Mouse (Mus musculus): ENCODE measurements around the gene Fgf4.
"Not testable (repeated sequence)": the region's sequence is repeated elsewhere in the genome, so short reads cannot be mapped to it uniquely, and the experiment has no call there.

Gene Fgf4

DNA sequence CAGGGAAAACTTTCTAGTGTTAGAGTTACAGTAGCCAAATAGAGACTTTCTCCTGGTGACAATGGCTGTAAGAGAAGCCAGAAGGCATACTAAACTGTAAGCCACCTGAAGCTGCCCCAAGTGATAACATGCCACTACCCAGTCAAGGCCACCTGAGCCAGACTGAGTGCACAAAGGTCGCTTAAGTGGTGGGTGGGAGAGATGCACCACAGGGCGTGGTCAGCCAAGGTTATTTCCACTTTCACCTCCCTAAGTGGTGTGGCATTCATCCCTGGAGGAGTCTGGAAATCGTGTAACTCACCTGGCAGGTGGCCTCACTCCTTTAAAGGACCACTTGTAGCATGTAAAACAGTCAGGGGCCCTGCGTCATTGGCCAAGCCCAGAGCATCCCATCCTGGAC lies 20.0 kb downstream of the Fgf4 start:
- DNase-seq (ENCODE audit: low spot score) = no peak

DNA sequence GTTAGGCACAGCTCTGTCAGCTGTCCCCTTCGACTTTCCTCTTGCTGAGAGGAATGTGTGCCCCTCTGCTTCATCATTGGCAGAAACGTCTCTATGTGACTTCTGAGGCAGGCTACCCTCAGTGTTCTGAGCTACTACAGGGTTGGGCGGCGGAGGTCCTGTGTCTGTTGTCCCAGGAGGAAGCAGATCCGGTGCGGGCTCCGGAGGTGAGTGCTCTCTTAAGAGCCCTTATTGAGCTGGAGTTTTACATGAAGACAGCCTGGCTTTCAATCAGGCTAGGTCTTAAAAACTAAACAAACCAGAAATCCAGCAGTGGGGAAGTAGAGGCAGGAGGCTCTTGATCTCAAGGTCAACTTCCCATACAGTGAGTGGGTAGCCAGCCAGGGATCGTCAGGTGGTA lies 20.4 kb downstream of the Fgf4 start:
- DNase-seq (ENCODE audit: low spot score) = no peak

DNA sequence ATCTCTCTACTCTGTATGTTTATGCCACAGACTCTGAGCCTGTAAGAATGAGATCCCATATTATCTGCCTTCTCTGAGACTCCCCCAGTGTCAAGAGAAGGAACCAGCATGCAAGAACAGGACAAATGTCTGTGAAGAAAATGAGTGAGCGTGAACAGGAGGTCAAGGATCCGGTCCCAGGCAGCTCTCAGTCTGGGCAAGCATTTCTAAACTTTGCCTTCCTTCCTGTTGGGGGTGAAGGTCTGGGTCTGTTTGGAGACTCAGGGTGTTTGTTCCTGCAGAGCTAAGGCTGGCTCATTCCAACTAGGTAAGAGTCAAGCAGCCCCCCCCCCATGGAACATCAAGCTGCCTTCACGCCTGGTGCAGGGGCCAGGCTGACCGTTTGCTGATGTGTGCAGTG lies 25.3 kb downstream of the Fgf4 start:
- DNase-seq (ENCODE audit: low spot score) = no peak

DNA sequence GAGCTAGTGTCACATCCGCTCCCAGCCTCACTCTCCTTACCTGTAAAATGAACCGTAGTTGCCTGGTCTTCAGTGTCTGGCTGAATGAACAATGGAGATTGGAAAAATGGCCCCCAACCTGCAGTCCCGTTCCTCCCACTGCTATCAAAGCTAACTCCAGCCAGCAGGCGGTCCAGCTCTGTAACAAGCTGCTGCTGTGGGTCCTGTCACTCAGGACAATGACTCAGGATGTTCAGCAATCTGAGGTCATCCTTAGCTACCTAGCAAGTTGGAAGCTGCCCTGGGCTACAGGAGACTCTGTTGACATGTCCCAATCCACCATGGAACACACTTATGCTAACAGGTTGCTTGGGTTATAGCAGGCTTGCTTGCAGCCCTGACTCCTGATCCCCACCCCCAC lies 26.0 kb downstream of the Fgf4 start:
- no peak for DNase-seq (ENCODE audit: low spot score)

DNA sequence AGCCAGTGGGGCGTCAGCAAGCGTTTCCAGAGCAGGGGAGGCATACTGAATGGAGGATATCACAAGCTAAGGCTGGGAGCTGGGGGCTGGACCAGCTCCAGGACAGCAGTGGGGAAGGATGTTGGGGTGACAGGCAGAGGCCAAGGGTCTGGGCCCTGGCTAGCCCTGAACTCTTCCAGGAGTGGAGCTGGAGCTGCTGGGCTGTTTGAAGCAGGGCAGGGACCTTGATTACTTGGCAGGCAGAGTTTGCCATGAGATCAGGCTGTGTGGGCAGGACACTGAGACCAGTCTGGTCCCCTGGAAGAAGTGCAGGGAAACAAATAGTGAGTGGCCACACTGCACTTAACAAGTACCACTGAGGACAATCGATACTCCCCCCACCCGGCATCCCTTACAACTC lies 27.1 kb downstream of the Fgf4 start:
- DNase-seq (ENCODE audit: low spot score) = no peak

DNA sequence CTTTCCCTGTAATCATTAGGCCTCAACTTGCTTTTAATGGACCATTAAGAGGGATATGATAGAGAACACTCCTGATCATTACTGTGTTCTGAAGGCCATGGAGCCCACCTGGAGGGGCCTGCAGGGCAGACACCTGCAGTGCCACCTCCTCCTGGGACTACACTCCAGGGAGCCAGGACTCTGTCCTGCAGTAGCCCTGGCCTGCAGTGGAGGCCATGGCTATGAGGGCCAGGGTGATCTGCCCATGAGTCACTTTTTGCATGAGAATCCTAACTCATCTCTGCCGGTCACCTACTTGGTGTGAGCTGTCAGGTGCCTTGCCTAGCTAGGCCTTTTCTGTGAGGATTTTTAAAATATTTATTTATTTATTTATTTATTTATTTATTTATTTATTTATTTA lies 31.2 kb downstream of the Fgf4 start:
- DNase-seq (ENCODE audit: low spot score) = no peak

DNA sequence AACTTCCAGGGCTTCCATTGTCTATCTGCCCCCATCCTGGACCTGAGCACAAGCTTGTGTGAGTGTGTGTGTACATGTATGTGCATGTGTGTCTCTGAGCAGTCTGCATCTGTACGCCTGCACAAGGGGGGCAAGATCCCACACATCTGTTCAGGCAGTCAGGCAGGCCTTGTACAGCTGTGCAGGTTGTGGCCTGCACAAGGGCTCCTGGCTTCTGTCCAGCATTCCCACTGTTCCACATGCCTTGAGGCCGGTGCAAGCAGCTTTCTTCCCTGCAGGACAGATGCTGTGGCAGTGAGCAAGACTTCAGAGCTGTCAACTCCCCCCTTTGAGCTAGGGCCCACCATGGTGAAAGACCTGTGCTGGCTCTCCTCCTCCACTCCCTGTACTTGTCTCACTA lies 35.9 kb downstream of the Fgf4 start:
- no peak for DNase-seq (ENCODE audit: low spot score)

DNA sequence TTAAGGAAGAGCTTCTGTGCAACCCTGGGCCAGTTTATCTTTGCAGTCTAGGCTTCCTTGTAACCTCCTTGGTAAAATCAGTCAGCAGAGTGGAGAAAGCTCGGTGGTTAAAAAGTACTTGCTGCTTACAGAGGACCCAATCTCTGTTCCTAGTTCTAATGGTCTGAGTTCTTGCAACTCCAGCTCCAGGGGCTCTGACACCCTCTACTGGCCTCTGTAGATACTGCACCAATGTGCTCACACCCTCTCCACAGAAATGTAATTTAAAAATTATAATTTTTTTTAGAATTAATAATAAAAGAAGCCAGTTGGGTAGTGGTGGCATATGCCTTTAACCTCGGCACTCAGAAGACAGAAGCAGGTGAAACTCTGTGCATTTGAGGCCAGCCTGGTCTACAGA lies 40.5 kb downstream of the Fgf4 start:
- DNase-seq (ENCODE audit: low spot score) = no peak

DNA sequence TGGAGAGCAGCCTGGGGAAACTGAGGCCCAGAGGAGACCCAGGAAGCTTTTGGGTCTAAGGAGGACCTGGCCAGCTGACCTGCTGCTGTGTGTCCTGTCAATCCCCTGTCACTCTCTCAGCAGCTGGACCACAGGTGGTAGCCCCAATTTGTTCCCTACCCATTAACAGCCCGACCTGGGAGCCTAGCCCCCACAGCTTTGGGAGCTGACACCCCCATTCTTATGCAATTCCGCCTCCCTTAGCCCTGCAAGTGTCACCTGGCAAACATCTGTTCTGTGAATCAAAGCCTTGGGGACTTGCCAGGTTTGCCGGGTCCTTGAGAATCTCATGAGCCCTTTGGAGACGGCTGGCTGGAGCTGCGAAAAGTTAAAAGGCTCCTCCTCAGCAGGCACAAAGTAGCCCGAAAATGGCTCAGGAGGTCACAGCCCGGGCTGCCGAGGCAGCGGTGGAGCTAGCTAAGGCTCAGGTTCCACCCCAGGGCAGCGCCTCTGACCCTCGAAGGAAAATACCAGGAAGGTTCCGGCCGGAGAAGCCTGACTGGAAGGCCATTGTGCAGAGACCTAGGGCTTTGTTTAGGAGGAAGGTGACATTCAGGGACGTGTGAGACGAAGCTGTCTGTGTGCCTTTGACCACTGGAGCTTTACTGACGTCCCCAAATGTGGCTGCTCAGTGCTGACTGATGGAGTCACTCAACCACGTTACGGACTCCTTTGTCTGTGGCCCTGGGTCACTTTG lies 41.6 kb downstream of the Fgf4 start:
- DNase-seq (ENCODE audit: low spot score) = no peak

DNA sequence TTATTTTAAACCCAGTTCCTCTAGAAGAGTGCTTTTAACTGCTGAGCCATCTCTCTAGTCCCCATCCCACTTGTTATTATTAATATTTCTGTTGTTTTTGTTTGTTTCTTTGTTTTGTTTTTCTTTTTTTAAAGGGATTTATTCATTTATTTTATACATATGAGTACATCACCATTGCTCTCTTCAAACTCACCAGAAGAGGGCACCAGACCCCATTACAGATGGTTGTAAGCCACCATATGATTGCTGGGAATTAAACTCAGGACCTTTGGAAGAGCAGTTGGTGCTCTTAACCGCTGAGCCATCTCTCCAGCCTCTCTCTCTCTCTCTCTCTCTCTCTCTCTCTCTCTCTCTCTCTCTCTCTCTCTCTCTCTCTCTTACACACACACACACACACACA lies 43.5 kb downstream of the Fgf4 start:
- not testable (repeated sequence) for DNase-seq (ENCODE audit: low spot score)

DNA sequence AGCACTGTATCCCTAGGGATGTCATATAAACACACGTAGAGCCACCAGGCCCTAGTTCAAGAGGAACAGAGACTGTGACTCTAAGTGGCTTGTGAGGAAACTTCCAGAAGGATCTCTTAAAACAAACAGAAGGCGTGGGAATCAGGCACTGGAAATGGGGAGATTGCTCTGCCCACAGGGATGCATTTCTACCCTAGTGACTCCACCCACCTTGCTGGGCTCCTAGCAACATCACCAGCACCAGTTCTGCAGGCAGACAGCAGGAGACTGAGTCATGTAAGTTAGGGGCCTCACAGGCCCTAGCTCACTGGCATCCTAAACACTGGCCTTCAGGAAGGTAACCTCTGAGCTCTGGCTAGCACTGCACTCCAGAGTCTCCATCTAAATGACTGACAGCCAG lies 44.7 kb downstream of the Fgf4 start:
- no peak for DNase-seq (ENCODE audit: low spot score)

DNA sequence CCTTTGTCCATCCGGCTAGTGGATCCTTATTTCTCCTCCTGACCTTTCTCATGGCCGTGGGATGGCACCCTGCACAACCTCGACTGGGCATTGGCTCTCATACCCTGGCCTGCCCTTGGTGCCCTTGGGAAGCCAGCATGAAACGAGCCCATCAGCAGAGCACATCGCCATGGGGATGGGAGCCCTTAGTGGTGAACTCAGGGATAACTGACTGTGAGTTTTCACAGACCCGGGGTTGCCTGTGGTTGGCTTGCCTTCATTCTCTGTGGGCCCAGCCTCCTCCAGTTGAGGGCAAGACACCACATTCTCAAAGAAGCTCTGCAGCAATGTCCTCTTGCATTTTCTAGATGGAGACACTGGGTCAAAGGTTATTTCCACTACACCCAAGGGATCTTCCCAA lies 45.2 kb downstream of the Fgf4 start:
- no peak for DNase-seq (ENCODE audit: low spot score)

DNA sequence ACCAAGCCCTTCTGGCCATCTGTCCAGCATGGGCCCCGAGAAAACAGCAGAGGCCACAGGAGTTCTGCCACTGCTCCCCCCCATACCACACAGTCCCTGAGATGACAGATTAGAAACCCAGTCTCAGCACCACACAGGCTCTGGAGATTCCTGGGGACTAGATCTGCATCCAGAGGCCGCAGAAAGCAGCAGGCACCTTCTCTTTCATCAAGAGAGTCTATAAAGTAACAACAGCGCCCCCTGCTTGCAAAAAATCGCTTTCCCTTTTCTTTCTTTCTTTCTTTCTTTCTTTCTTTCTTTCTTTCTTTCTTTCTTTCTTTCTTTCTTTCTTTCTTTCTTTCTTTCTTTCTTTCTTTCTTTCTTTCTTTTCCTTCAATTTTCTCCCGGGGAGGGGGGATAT lies 47.0 kb downstream of the Fgf4 start:
- DNase-seq (ENCODE audit: low spot score) = no peak

DNA sequence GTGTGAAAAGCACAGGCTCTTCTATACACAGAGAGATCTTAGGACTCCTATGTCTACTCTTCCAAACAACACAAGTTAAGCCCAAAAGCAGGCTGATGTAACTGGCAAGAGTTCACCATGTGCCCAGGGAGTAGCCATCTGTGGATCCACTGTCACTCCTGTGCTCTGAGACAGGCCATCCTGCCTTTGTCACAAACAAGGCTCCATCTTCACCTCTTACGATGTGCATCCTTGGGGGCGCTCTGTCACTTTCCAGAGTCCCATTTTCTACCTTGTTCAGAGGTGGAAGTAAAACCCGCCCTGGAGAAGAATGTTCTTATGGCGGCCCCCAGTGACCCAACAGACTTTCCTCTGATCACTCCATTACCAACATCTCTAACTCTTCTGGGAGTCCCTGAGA lies 47.5 kb downstream of the Fgf4 start:
- DNase-seq (ENCODE audit: low spot score) = no peak

DNA sequence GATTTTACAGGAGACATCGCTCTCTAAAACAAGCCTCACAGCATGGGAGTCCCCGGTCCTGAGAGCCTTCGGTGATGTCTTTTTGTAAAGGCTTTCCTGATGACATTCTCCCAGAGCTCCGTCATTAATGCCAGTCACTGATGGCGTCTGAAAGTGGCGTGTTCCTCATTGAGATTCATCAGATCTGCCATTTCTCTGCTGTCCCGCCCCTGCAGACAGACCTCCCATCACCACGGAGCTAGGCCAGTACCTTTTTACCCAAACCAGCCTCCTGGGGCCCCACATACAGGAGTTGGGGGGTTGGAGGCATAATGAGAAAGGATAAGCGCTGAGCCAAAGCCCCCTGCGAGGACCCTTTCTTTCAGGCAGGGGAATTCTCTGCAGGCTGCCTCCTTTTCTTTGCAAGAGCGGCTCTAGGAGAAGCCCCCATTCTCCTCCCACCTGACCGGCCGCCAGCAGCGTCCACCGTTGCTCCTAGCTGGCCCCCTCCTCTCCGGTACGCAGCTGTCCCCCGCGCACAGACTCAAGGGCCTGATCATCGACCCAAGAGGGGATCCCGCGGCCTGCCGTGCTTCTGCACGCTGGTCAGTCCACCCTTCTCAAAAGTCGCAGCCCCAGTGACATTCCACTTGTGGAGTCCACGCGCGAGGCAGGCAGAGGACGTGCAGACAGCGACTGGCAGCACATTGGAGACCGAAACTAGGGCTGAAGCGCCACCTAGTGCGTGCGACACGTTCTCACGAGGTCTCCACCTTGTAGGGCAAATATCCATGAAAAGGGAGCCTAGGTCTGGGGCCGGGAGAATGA lies 48.3 kb downstream of the Fgf4 start:
- DNase-seq (ENCODE audit: low spot score) = no peak

DNA sequence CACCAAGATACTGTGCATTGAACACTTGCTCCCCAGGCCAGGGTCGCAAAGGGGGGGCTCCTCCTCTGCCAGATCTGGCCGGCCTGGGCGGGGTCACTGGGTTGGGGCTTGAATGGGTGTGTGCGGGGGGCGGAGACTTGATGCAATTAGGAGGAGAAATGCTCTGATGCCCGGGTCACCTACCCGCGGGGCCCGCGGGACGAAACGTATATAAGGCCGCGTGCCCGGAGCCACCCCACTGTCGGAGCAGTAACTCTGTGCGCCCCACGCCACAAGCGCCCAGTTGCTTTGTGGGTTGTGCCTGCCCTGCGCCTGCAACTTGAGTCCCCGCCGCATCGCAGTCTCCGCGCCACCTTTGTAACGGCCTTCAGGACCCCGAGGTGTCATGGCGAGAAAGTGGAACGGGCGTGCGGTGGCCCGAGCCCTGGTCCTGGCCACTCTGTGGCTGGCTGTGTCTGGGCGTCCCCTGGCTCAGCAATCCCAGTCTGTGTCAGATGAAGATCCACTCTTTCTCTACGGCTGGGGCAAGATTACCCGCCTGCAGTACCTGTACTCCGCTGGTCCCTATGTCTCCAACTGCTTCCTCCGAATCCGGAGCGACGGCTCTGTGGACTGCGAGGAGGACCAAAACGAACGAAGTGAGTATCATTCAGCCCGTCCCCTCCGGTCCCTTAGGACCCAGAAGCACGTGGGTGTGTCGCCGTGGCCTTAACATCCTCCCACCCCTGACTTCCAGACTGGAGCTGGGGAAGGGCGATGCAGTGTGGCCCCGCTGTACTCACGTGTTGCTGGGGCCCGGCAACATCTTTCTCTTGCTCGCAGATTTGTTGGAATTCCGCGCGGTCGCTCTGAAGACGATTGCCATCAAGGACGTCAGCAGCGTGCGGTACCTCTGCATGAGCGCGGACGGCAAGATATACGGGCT lies 49.4 kb downstream of the Fgf4 start, which contains the start of gene Fgf15:
TSS of gene Fgf15 (plus strand) at position 238 of the 925 bp plus-strand sequence.
- DNase-seq (ENCODE audit: low spot score) = no peak

DNA sequence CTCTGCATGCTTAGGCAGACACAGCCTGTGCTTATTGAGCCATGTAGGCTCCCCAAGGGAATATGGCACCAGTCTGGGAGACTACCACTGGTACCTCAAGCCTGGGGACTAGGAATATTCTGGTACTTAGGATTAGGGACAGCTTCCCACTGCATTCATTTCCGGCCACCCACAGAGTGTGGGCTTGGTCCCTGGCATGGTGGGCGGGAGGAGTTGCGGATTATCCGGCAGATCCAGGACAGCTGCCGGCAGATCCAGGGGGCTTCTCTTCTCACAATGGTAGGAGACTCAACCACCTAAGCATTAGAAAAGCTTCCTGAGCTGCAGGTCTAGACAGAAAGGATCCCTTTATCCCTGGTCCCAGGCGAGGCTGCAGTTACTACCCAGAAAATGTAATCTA lies 51.3 kb downstream of the Fgf4 start:
- DNase-seq (ENCODE audit: low spot score) = no peak

DNA sequence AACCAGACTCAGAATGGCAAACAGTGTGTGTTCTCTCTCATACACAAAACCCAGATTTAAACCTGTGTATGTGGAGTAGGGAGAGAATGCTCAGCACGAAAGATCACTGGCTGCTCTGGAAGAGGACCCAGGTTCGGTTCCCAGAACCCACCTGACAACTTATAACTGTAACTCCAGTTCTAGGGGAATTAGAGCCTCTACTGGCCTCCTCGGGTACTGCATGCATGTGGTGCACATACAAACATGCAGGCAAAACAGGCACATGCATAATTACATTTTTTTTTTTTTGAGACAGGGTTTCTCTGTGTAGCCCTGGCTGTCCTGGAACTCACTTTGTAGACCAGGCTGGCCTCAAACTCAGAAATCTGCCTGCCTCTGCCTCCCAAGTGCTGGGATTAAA lies 58.3 kb downstream of the Fgf4 start:
- not testable (repeated sequence) for DNase-seq (ENCODE audit: low spot score)

DNA sequence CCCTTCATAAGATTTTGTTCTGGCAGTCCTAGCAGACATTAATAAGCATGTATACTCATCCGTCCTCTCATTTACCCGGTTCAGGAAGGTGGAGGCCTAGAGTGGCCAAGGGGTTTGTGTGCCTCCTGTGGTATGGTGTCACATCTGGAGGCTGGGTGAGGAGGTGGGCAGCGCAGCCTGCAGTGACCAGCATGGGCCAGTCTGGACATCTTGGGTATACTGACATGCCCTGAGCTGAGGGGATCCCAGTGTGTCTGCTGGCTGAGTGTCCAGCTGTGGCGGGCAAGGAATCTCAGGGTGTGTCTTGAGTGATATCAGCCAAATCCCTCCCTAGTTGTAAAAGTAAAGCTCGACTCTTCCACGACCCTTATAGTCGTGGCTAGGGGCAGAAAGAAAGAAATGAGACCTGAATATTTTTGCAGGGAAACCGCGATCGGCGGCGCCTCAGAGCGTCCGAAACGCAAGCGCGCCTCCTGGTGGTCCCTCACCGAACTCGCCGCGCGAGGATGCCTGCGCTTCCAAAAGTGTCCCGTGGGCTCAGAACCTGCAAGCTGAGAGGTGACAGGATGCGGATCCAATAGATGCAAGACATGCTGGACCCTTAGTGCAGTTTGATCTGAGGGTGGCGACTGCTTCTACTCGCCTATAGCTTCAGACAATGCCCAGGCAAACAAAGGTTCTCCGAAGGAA lies 59.7 kb downstream of the Fgf4 start:
- DNase-seq (ENCODE audit: low spot score) = no peak

DNA sequence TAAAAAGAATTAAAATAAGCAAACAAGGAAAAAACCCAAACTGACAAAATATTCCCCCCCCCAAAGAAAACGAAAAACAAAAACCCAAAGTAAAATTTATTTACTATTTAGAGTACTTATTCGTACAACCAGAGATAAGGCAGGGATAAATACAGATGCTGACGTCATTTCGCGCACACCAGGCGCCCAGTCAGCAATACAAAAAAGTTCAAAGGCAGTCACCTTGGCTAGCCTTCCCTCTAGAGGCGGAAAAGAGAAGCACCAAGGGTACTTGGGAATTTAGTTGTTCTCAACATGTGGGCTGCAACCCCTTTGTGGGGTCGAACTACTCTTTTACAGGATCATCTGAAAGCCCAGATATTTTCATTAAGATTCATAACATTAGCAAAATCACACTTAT lies 60.6 kb downstream of the Fgf4 start:
- DNase-seq (ENCODE audit: low spot score) = no peak

DNA sequence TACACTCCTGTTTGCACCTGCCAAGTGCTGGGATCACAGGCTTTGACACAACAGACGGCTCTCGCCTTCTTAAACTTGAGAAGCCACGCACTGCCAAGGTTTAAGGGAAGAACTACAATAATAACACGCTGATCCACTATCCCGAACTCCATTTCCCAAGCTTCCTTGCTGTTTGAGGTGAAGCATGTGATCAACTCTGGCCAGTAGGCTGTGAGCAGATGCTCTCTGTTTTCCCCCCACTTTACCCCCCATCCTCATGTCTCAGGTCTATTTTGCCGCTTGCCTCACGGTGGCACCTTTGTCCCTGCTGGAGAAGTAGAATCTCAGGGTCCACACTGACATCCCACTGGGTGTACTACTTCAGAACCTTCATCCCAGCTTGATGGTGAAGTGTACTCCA lies 61.5 kb downstream of the Fgf4 start:
- no peak for DNase-seq (ENCODE audit: low spot score)

DNA sequence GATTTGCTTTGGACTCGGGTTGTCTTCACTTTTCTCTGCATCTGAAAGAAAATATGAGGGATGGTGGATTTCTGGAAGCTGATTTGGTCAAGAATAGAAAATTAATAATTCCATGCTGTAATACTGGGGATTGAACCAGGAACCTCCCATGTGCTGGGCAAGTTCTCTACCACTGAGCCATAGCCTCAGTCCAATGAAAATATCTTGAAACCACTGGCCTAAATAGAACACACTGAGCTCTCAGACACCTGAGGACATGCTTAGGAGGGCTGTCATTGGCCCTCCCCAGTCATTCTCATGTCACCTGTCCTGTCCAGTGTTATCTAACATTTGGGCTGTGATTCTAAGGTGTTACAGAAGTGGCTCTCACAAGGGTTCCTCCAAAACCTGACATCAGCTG lies 64.0 kb downstream of the Fgf4 start:
- no peak for DNase-seq (ENCODE audit: low spot score)

Measured in urinary bladder, postnatal 10 days (tissue).